Mouse (Mus musculus): Measurements from ENCODE around the gene Nt5c.

DNA sequence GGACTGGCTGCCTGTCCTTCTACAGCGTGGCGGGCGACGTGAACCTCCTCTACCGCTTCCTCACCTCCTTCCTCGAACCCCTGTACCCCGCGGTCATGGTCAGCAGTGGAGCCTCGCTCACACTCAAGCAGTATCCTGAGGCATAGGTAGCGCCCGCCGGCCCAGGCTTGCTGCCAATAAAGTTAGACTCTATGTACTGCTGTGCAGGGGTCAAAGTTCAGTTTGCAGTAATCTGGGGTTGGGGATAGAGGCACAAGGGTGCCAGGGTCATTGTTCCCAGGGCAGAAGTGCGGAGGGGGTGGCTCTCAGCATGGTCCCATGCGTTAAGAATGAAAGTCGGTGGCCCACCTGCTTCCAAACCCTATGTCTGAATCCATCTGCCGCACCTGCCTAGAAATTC is 43.6 kb downstream of the Nt5c start:
- TF ChIP-seq GATA1 (IDR thresholded peaks at IDR 0.05; ENCODE audit: low read length) (no peak), TAL1 (IDR thresholded peaks at IDR 0.05; ENCODE audit: low read length) (no peak)

Measured in erythroblast, embryonic 14.5 days (primary cell).